Mouse (Mus musculus): ENCODE measurements at regions not wholly inside any gene's neighbourhood (a gene's known extent, or its start where the extent isn't known, plus 50 kb on each side); places are given as distances from the start of the nearest gene placed in this dataset.
A peak's percentile ranks its signal among the peaks of the same experiment; 100 is the strongest.

- no peak for ATAC-seq
- Histone ChIP-seq H3K9me3 (ENCODE audit: low read length) (no peaks in the 10 kb centered on the region), H3K27ac (no peak overlapping the region), H3K4me2 (ENCODE audit: low read depth, low read length) (no peak overlapping the region), H3K4me1 (ENCODE audit: insufficient read depth, low read length) (no peaks in the 10 kb centered on the region), H3K9ac (replicated peaks; ENCODE audit: low read length) (no peak overlapping the region), H3K36me3 (ENCODE audit: insufficient read depth, low read length) (no peaks in the 10 kb centered on the region), H3K27me3 (ENCODE audit: insufficient read depth, low read length) (no peaks in the 10 kb centered on the region), H3K4me3 (ENCODE audit: low read length) (no peak overlapping the region)
- TF ChIP-seq CTCF (IDR thresholded peaks at IDR 0.05; ENCODE audit: low read depth), result no peak
- no peak for DNase-seq (ENCODE audit: low spot score)
- WGBS, result 81% methylated on average over 17 of the region's 17 CpGs
Measured at GRCm38 (mm10) chr2:128414588-128415240, 176.3 kb upstream of the Spdye4c start.

- Histone ChIP-seq H3K9me3 (ENCODE audit: low read length) (no peaks in the 10 kb centered on the region), H3K4me3 (ENCODE audit: low read length) (no peak overlapping the region), H3K36me3 (ENCODE audit: insufficient read depth, low read length) (no peaks in the 10 kb centered on the region), H3K4me1 (ENCODE audit: insufficient read depth, low read length) (no peaks in the 10 kb centered on the region), H3K9ac (replicated peaks; ENCODE audit: low read length) (no peak overlapping the region), H3K4me2 (ENCODE audit: low read depth, low read length) (no peak overlapping the region), H3K27me3 (ENCODE audit: insufficient read depth, low read length) (no peaks in the 10 kb centered on the region), H3K27ac (no peak overlapping the region)
- 77% methylated on average over 7 of the region's 7 CpGs for WGBS
- ATAC-seq (no peak), DNase-seq (ENCODE audit: low spot score) (no peak)
- TF ChIP-seq CTCF (IDR thresholded peaks at IDR 0.05; ENCODE audit: low read depth), result no peak
Measured at GRCm38 (mm10) chr2:128416416-128416815, 174.6 kb upstream of the Spdye4c start.

DNA sequence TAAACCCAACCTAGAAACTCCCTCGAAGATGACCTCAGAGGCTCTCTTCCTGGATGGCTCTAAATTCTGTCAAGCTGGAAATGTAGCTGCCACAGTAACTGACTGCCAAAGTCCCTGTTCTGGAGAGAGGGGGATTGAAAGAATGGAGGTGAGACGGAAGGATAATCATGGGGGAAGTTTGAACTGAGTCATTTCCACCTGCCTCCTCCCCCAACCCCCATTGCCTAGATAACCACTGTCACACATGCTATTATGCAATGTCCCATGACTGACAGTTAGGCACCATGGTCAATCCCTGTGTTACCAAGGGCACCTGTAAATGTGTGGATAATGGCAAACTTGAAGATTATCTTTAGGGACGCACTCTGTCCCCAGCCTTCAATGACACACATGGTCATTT, 172.0 kb upstream of the Spdye4c start:
- Histone ChIP-seq H3K4me2 (ENCODE audit: low read depth, low read length) (no peak overlapping the region), H3K4me3 (ENCODE audit: low read length) (no peak overlapping the region), H3K9ac (replicated peaks; ENCODE audit: low read length) (no peak overlapping the region), H3K27ac (no peak overlapping the region), H3K4me1 (ENCODE audit: insufficient read depth, low read length) (no peaks in the 10 kb centered on the region), H3K36me3 (ENCODE audit: insufficient read depth, low read length) (no peaks in the 10 kb centered on the region), H3K27me3 (ENCODE audit: insufficient read depth, low read length) (no peaks in the 10 kb centered on the region), H3K9me3 (ENCODE audit: low read length) (no peaks in the 10 kb centered on the region)
- ATAC-seq (no peak), DNase-seq (ENCODE audit: low spot score) (no peak)
- no peak for TF ChIP-seq CTCF (IDR thresholded peaks at IDR 0.05; ENCODE audit: low read depth)
- WGBS, result 67% methylated on average over 3 of the region's 3 CpGs

DNA sequence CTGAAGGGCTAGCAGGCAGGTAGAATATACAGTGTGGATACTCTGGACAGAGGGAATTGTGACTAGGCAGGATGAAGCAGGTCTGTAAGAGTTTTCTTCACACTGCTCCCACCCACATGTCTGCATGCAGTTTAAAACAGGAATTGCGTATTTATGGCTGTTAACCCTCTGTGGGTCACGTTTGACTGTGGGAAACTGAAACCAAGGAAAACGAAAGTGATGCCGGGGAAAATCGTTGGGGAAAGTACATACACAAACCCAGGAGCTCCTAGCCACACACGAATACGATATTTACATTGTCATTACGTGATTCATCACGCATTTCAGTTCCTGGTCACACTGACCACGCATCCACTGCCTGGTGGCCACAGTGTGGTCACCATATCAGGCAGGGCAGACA, 170.6 kb upstream of the Spdye4c start:
- Histone ChIP-seq H3K27ac (no peak overlapping the region), H3K27me3 (ENCODE audit: insufficient read depth, low read length) (no peaks in the 10 kb centered on the region), H3K4me1 (ENCODE audit: insufficient read depth, low read length) (no peaks in the 10 kb centered on the region), H3K4me2 (ENCODE audit: low read depth, low read length) (no peak overlapping the region), H3K9me3 (ENCODE audit: low read length) (no peaks in the 10 kb centered on the region), H3K4me3 (ENCODE audit: low read length) (no peak overlapping the region), H3K9ac (replicated peaks; ENCODE audit: low read length) (no peak overlapping the region), H3K36me3 (ENCODE audit: insufficient read depth, low read length) (no peaks in the 10 kb centered on the region)
- no peak for TF ChIP-seq CTCF (IDR thresholded peaks at IDR 0.05; ENCODE audit: low read depth)
- no peak for DNase-seq (ENCODE audit: low spot score)
- WGBS, result 83% methylated on average over 10 of the region's 10 CpGs
- ATAC-seq, result no peak

DNA sequence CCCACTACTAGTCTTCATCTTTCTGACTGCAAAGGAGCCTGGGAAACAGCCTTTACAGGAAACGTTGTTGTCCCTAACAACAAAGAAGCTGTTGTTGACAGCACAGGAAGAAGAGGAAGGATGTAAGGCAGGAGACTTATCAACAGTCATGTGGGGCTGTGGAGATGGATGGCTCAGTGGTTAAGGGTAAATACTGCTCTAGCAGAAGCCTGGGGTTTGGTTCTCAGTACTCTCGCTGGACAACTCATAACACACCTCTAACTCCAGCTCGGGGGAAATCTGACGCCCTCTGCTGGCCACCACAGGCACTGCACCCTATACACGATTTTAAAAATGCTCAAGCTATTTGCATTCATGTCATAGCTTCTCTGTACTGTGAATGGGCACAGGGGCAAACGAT, 168.3 kb upstream of the Spdye4c start:
- no peaks in the 10 kb centered on the region for H3K27me3 ChIP-seq (ENCODE audit: insufficient read depth, low read length)
- TF ChIP-seq CTCF (IDR thresholded peaks at IDR 0.05; ENCODE audit: low read depth), result peak; percentile 67

DNA sequence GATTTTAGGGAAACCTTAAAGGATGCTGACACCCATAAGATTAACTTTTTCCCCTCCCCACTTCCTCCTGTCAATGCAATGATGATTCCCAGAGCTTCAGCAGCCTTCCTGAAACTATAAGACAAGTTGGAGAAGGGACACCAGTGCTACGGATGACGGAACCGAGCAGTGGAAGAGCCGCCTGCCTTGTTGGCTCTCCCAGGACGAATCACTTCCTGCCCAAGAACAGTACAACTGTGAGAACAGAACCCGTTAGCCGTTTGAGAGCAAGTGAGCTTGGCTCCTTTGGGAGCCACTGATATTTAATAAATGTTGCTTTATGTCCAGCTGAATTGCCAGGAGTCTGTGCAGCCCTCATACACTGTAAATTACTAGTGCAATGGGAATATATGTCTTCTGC, 166.8 kb upstream of the Spdye4c start:
- Histone ChIP-seq H3K27me3 (ENCODE audit: insufficient read depth, low read length) (no peaks in the 10 kb centered on the region), H3K4me3 (ENCODE audit: low read length) (no peak overlapping the region), H3K4me2 (ENCODE audit: low read depth, low read length) (no peak overlapping the region), H3K4me1 (ENCODE audit: insufficient read depth, low read length) (no peaks in the 10 kb centered on the region), H3K36me3 (ENCODE audit: insufficient read depth, low read length) (no peaks in the 10 kb centered on the region), H3K9me3 (ENCODE audit: low read length) (no peaks in the 10 kb centered on the region), H3K27ac (no peak overlapping the region), H3K9ac (replicated peaks; ENCODE audit: low read length) (no peak overlapping the region)
- DNase-seq (ENCODE audit: low spot score) (no peak), ATAC-seq (no peak)
- TF ChIP-seq CTCF (IDR thresholded peaks at IDR 0.05; ENCODE audit: low read depth), result no peak
- 78% methylated on average over 7 of the region's 7 CpGs for WGBS

More for the DNA sequence above, 168.3 kb upstream of the Spdye4c start:
- H3K4me1 ChIP-seq (ENCODE audit: insufficient read depth, low read length), result no peaks in the 10 kb centered on the region
- H3K36me3 ChIP-seq (ENCODE audit: insufficient read depth, low read length), result no peaks in the 10 kb centered on the region
- no peak overlapping the region for H3K9ac ChIP-seq (replicated peaks; ENCODE audit: low read length)
- WGBS, result 36% methylated on average over 6 of the region's 6 CpGs
- DNase-seq (ENCODE audit: low spot score) (no peak), ATAC-seq (no peak)
- H3K4me3 ChIP-seq (ENCODE audit: low read length), result no peak overlapping the region
- H3K9me3 ChIP-seq (ENCODE audit: low read length), result no peaks in the 10 kb centered on the region
- H3K27ac ChIP-seq, result no peak overlapping the region
- no peak overlapping the region for H3K4me2 ChIP-seq (ENCODE audit: low read depth, low read length)

GRCm38 (mm10) chr2:128427181-128427880, 163.7 kb upstream of the Spdye4c start:
- no peak for ATAC-seq
- Histone ChIP-seq H3K4me3 (ENCODE audit: low read length) (no peak overlapping the region), H3K9ac (replicated peaks; ENCODE audit: low read length) (no peak overlapping the region), H3K36me3 (ENCODE audit: insufficient read depth, low read length) (no peaks in the 10 kb centered on the region), H3K4me1 (ENCODE audit: insufficient read depth, low read length) (no peaks in the 10 kb centered on the region), H3K4me2 (ENCODE audit: low read depth, low read length) (no peak overlapping the region), H3K27ac (no peak overlapping the region), H3K9me3 (ENCODE audit: low read length) (no peaks in the 10 kb centered on the region), H3K27me3 (ENCODE audit: insufficient read depth, low read length) (no peaks in the 10 kb centered on the region)
- no peak for DNase-seq (ENCODE audit: low spot score)
- TF ChIP-seq CTCF (IDR thresholded peaks at IDR 0.05; ENCODE audit: low read depth), result no peak
- 87% methylated on average over 6 of the region's 6 CpGs for WGBS
